Mouse (Mus musculus) limb, embryonic 11.5 days (tissue): Measurements from ENCODE around the gene Pkd1. TPM values are rescaled to one million over a fixed set of nuclear protein-coding genes. Genes with fewer than 3 reads are reported as not detected.
A peak's percentile ranks its signal among the peaks of the same experiment; 100 is the strongest.

ENCODE experiments used
- ATAC-seq: fragments of 200-750 bp; cut with Nextera tagmentation; 2 replicates; pipeline ENCODE4 v1.8.0; 2017; ENCODE audit warnings: low read depth; ENCODE audit not compliant: insufficient number of reproducible peaks, low FRiP score, low TSS enrichment
- DNase-seq: peaks from one replicate; pipeline ENCODE4 v3.0.0-alpha.2; 2015; ENCODE audit warnings: low spot score
- H3K27ac ChIP-seq: fragments of 300-500 bp; sonication (generic); replicated peaks from 2 replicates; pipeline ENCODE4 v1.5.1; 2014; ENCODE audit warnings: low read depth, mild to moderate bottlenecking, low read length
- H3K27me3 ChIP-seq: fragments of 300-500 bp; sonication (generic); 2 replicates; pipeline ENCODE4 v1.6.1; 2014; ENCODE audit warnings: mild to moderate bottlenecking, low read length, mixed read lengths; ENCODE audit not compliant: control insufficient read depth, insufficient read depth
- H3K36me3 ChIP-seq: fragments of 300-500 bp; sonication (generic); 2 replicates; pipeline ENCODE4 v1.6.1; 2014; ENCODE audit warnings: mild to moderate bottlenecking, low read length, moderate library complexity, mixed read lengths; ENCODE audit not compliant: control insufficient read depth, insufficient read depth
- H3K4me1 ChIP-seq: fragments of 300-500 bp; sonication (generic); 2 replicates; pipeline ENCODE4 v1.6.1; 2014; ENCODE audit warnings: low read length, mixed read lengths; ENCODE audit not compliant: control insufficient read depth, insufficient read depth
- H3K4me2 ChIP-seq: fragments of 300-500 bp; sonication (generic); 2 replicates; pipeline ENCODE4 v1.6.1; 2014; ENCODE audit warnings: low read depth, mild to moderate bottlenecking, moderate library complexity; ENCODE audit not compliant: severe bottlenecking
- H3K4me3 ChIP-seq: fragments of 300-500 bp; sonication (generic); 2 replicates; pipeline ENCODE4 v1.5.1; 2014; ENCODE audit warnings: low read depth, low read length
- H3K9ac ChIP-seq: fragments of 300-500 bp; sonication (generic); 2 replicates; pipeline ENCODE4 v1.6.1; 2014; ENCODE audit warnings: mild to moderate bottlenecking, low read length
- H3K9me3 ChIP-seq: fragments of 300-500 bp; sonication (generic); 2 replicates; pipeline ENCODE4 v1.6.1; 2016; ENCODE audit warnings: low read length; ENCODE audit not compliant: control insufficient read depth
- WGBS: fragments of 180-500 bp; shearing (Covaris S2); extraction: QIAGEN DNeasy Blood & Tissue Kit; methylation state at CpG from one replicate; pipeline ENCODE4 v1.1.7; 2014; 5-methylcytosine and 5-hydroxymethylcytosine counted together
- polyA plus RNA-seq: library from polyadenylated mRNA; unstranded; fragments of >200 nt; fragmentation: Nextera tagmentation; extraction: Ambion mirVana; gene quantifications from 2 replicates; pipeline ENCODE4 v1.2.1, GENCODE M21; 2014

The Pkd1 gene
- polyA plus RNA-seq, result 20.8 and 22.5 TPM in 2 replicates

- H3K9ac ChIP-seq, result peak within 1 kb of the TSS; percentile 93
- H3K27ac ChIP-seq, result peak within 1 kb of the TSS; percentile 96
- H3K4me1 ChIP-seq, result peaks cover 18% of the 10 kb centered on the region; the same call in 1 of the 2 replicates
- ATAC-seq (peak; percentile 92), DNase-seq (peak; percentile 100)
- H3K4me2 ChIP-seq, result peak within 1 kb of the TSS; percentile 66
- no peaks in the 10 kb centered on the region for H3K27me3 ChIP-seq
- under 1% methylated on average over 62 of the region's 72 CpGs for WGBS
- H3K9me3 ChIP-seq, result no peaks in the 10 kb centered on the region
- H3K36me3 ChIP-seq, result no peaks in the 10 kb centered on the region
- peak within 1 kb of the TSS; percentile 85 for H3K4me3 ChIP-seq
These were observed at the start of gene Pkd1 for GRCm38 (mm10) chr17:24549618-24550415. Pkd1 (plus strand) TSS chr17:24549834.

DNA sequence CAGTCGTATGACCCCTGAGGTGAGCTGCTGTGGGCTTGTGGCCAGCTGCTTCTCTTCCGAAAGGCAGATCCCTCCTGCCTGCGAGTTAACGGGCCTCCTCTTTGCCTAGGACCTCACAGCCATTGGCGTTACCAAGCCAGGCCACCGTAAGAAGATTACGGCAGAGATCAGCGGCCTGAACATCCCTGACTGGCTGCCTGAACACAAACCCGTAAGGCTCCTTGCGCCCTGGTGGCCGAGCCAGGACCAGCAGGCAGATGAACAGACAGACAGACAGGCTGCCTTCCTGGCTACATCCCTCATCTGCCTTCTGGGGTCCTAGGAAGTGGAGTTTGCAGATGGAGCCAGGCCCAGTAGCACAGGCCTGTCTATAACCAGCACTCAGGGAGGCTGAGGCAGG lies 47.4 kb upstream of the Pkd1 start:
- ATAC-seq, result no peak
- Histone ChIP-seq H3K27me3 (peaks cover 2% of the 10 kb centered on the region; the same call in 1 of the 2 replicates), H3K4me3 (no peak overlapping the region), H3K9me3 (no peaks in the 10 kb centered on the region), H3K36me3 (peaks cover 2% of the 10 kb centered on the region; the same call in 1 of the 2 replicates), H3K27ac (no peak overlapping the region), H3K4me2 (peak overlapping the region; percentile 7; the same call in 1 of the 2 replicates), H3K4me1 (peaks cover 3% of the 10 kb centered on the region; the same call in 1 of the 2 replicates), H3K9ac (no peak overlapping the region)
- WGBS, result 44% methylated on average over 11 of the region's 11 CpGs
- DNase-seq, result no peak

GRCm38 (mm10) chr17:24504085-24504484 lies 45.5 kb upstream of the Pkd1 start:
- Histone ChIP-seq H3K9ac (no peak overlapping the region), H3K4me2 (no peak overlapping the region), H3K9me3 (no peaks in the 10 kb centered on the region), H3K36me3 (peaks cover 5% of the 10 kb centered on the region; the same call in 1 of the 2 replicates), H3K4me3 (no peak overlapping the region), H3K4me1 (peaks cover 3% of the 10 kb centered on the region; the same call in 1 of the 2 replicates), H3K27ac (no peak overlapping the region), H3K27me3 (peaks cover 2% of the 10 kb centered on the region; the same call in 1 of the 2 replicates)
- ATAC-seq, result no peak
- no peak for DNase-seq
- WGBS, result 87% methylated on average over 10 of the region's 10 CpGs

GRCm38 (mm10) chr17:24505286-24505955 lies 44.2 kb upstream of the Pkd1 start:
- Histone ChIP-seq H3K9me3 (no peaks in the 10 kb centered on the region), H3K27ac (no peak overlapping the region), H3K4me3 (no peak overlapping the region), H3K4me1 (peaks cover 3% of the 10 kb centered on the region; the same call in 1 of the 2 replicates), H3K36me3 (peaks cover 13% of the 10 kb centered on the region), H3K9ac (no peak overlapping the region), H3K27me3 (peaks cover 2% of the 10 kb centered on the region; the same call in 1 of the 2 replicates), H3K4me2 (no peak overlapping the region)
- WGBS, result 91% methylated on average over 30 of the region's 30 CpGs
- ATAC-seq, result no peak
- DNase-seq, result no peak

DNA sequence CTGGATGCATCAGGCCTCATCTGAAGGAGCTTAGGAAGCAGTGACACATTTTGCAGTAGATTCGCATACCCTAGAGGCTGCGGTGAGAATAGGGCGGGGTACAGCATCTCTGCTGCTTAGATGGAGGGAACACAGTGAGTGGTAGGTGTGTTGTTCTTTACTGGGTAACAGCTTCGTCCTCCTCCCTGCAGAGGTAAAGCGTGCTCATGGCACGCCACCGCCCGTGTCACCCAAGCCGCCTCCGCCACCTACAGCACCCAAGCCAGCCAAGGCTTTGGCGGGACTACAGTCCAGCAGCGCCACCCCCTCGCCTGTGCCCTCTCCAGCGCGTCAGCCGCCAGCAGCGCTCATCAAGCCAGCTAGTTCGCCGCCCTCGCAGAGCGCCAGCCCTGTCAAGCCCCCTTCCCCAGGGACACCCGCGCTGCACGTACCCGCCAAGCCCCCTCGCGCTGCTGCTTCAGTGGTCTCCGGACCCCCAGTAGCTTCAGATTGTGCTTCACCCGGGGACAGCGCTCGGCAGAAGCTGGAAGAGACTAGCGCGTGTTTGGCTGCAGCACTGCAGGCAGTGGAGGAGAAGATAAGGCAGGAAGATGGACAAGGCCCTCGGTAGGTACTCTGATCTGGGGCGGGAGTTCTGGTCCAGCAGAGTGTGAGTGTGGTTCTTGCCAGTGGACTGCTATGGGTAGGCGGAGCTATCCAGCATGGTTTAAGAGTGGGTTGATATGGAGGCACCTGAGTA lies 43.1 kb upstream of the Pkd1 start:
- DNase-seq (peak; percentile 35), ATAC-seq (no peak)
- H3K27me3 ChIP-seq, result peaks cover 2% of the 10 kb centered on the region; the same call in 1 of the 2 replicates
- H3K27ac ChIP-seq, result no peak overlapping the region
- H3K9ac ChIP-seq, result 0 out of 2 replicates have a peak overlapping the region, but pooled peaks have one; percentile 7
- peak overlapping the region; percentile 22; the same call in 1 of the 2 replicates for H3K4me2 ChIP-seq
- WGBS, result 23% methylated on average over 36 of the region's 36 CpGs
- H3K36me3 ChIP-seq, result peaks cover 16% of the 10 kb centered on the region
- no peak overlapping the region for H3K4me3 ChIP-seq
- peaks cover 3% of the 10 kb centered on the region; the same call in 1 of the 2 replicates for H3K4me1 ChIP-seq
- H3K9me3 ChIP-seq, result no peaks in the 10 kb centered on the region

GRCm38 (mm10) chr17:24507129-24507664 lies 42.4 kb upstream of the Pkd1 start:
- 52% methylated on average over 15 of the region's 19 CpGs for WGBS
- Histone ChIP-seq H3K4me1 (peaks cover 3% of the 10 kb centered on the region; the same call in 1 of the 2 replicates), H3K36me3 (peaks cover 16% of the 10 kb centered on the region), H3K4me2 (no peak overlapping the region), H3K9me3 (no peaks in the 10 kb centered on the region), H3K9ac (peak overlapping the region; percentile 9; the same call in 1 of the 2 replicates), H3K27ac (no peak overlapping the region), H3K27me3 (peaks cover 2% of the 10 kb centered on the region; the same call in 1 of the 2 replicates), H3K4me3 (no peak overlapping the region)
- ATAC-seq, result no peak
- no peak for DNase-seq

DNA sequence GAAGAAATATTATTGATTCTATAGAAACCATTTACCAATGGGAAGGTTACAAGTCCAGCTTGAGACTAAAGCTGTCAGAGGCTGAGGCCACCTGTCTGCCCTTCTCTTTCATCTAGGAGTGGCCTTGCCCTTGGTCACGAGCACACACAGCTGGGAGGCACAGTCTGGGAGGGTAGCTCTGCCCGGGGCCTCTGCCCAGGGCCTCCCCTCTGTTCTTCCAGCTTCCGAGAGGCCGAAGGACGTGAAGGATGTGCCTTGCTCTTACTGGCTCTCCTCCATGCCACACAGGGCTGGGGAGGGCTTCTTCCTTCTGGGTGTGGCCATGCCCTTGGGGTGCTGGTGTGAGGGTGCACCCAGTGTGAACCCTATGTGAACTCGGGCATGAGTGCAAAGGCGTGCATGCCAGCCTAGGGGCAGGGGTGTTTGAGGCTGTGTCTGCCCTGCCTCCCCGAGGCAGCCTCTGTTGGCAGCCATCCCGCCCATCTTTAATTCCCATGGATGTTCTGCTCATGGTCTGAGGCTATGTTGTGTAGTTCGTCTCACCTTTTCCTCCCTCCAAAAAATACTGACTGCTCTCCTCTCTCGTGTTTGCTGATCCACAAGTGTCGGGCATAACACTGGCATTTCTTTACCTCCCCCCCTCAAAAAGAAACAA lies 41.7 kb upstream of the Pkd1 start:
- Histone ChIP-seq H3K36me3 (peaks cover 16% of the 10 kb centered on the region), H3K9ac (no peak overlapping the region), H3K4me3 (no peak overlapping the region), H3K9me3 (no peaks in the 10 kb centered on the region), H3K27ac (no peak overlapping the region), H3K4me1 (peaks cover 3% of the 10 kb centered on the region; the same call in 1 of the 2 replicates), H3K4me2 (no peak overlapping the region), H3K27me3 (peaks cover 2% of the 10 kb centered on the region; the same call in 1 of the 2 replicates)
- no peak for DNase-seq
- 86% methylated on average over 12 of the region's 12 CpGs for WGBS
- no peak for ATAC-seq
